Mouse (Mus musculus): ENCODE measurements around the gene Fzd4. TPM values are rescaled to one million over a fixed set of nuclear protein-coding genes. Genes with fewer than 3 reads are reported as not detected.

The Fzd4 gene
- polyA plus RNA-seq, 1 experiment, result 2.9 TPM

DNA sequence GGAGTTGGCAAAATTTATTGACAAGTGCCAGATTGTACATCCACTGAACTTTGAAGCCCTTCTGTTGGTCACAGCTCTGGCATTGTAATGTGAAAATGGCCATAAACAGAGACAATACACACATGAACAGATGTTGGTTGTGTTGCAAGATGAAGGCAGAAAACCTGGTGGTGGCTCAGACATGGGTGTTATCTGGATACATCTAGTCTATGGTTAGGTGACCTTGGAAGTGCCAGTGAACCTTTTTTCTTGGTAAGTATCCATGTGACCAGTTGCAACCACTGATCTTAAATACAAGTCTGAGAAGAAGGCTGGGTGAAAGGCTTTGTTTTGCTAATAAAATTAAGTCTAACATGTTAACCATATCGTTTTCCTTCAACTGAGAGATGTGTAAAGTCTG, 34.1 kb upstream of the Fzd4 start:
- Histone ChIP-seq H3K4me3 (ENCODE audit: control insufficient read depth, insufficient read depth, low read length) (no peak overlapping the region), H3K36me3 (ENCODE audit: control insufficient read depth, insufficient read depth, low read length) (no peaks in the 10 kb centered on the region), H3K27ac (ENCODE audit: control insufficient read depth, insufficient read depth, low read length) (no peak overlapping the region), H3K4me1 (replicated peaks; ENCODE audit: control insufficient read depth, insufficient read depth, low read length) (no peaks in the 10 kb centered on the region), H3K27me3 (ENCODE audit: control insufficient read depth, insufficient read depth, low read length) (no peaks in the 10 kb centered on the region)
- 89% methylated on average over 1 of the region's 1 CpGs for WGBS
- TF ChIP-seq POLR2A (IDR thresholded peaks at IDR 0.05; ENCODE audit: control insufficient read depth, extremely low read depth, insufficient read depth, low read length, poor library complexity) (no peak), CTCF (IDR thresholded peaks at IDR 0.05; ENCODE audit: borderline replicate concordance, control insufficient read depth, extremely low read depth, insufficient read depth, low read length, poor library complexity) (no peak)
- DNase-seq, result no peak

DNA sequence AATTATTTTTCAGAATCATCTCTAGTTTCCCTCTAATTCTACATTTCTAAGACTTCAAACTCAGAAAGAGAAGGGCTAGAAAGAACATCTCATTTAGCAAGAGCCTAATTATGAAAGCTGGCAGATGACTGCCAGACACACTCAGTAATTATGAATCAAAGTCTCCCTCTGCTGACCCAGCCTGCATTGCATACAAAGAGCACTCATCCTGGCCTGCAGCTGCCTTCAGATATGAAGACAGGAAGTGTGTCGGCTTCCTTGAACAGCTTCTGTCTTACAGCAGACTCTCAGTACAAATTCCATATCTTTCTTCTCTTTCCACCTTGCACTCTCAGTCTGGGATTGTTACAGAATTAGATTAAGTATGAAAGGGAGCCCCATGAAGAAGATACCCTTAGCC, 33.2 kb upstream of the Fzd4 start:
- 9% methylated on average over 1 of the region's 1 CpGs for WGBS
- no peak overlapping the region for H3K27ac ChIP-seq (ENCODE audit: control insufficient read depth, insufficient read depth, low read length)
- DNase-seq, result peak; percentile 8
- no peaks in the 10 kb centered on the region for H3K27me3 ChIP-seq (ENCODE audit: control insufficient read depth, insufficient read depth, low read length)
- H3K36me3 ChIP-seq (ENCODE audit: control insufficient read depth, insufficient read depth, low read length), result no peaks in the 10 kb centered on the region
- no peak overlapping the region for H3K4me3 ChIP-seq (ENCODE audit: control insufficient read depth, insufficient read depth, low read length)
- TF ChIP-seq CTCF (IDR thresholded peaks at IDR 0.05; ENCODE audit: borderline replicate concordance, control insufficient read depth, extremely low read depth, insufficient read depth, low read length, poor library complexity) (no peak), POLR2A (IDR thresholded peaks at IDR 0.05; ENCODE audit: control insufficient read depth, extremely low read depth, insufficient read depth, low read length, poor library complexity) (no peak)
- H3K4me1 ChIP-seq (replicated peaks; ENCODE audit: control insufficient read depth, insufficient read depth, low read length), result no peaks in the 10 kb centered on the region

DNA sequence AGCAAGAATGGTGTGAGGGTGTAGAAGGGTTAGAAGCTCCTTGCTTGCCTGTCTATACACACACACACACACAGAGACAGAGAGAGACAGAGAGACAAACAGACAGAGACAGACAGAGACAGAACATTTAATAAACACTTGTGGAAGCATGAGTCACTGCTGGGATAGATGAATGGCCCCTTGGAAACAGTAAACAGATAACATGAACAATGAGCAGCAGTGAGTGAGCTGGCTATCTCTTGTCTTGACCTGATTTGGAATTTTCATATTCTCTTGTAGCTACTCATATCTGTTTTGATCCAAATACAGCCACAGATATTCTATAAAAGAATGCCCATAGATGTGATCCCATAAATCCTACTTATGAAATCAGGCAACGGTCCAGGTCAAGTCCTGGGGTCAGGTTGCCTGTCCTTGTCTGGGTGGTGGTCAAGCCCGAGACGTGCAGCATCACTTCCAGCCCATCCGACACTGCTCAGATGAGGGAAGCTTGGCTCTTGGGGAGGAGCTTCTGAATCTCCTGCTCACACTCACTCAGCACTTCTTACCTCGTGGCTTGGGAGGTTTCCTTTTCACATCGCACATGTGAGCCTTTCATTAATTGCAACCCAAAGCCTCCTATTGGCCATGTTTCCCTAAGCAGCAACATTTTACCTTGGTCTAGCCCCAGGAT, 32.4 kb upstream of the Fzd4 start:
- Histone ChIP-seq H3K4me3 (ENCODE audit: control insufficient read depth, insufficient read depth, low read length) (no peak overlapping the region), H3K27me3 (ENCODE audit: control insufficient read depth, insufficient read depth, low read length) (no peaks in the 10 kb centered on the region), H3K36me3 (ENCODE audit: control insufficient read depth, insufficient read depth, low read length) (no peaks in the 10 kb centered on the region), H3K27ac (ENCODE audit: control insufficient read depth, insufficient read depth, low read length) (no peak overlapping the region), H3K4me1 (replicated peaks; ENCODE audit: control insufficient read depth, insufficient read depth, low read length) (no peaks in the 10 kb centered on the region)
- no peak for DNase-seq
- 65% methylated on average over 6 of the region's 6 CpGs for WGBS
- TF ChIP-seq CTCF (IDR thresholded peaks at IDR 0.05; ENCODE audit: borderline replicate concordance, control insufficient read depth, extremely low read depth, insufficient read depth, low read length, poor library complexity), result no peak
- TF ChIP-seq POLR2A (IDR thresholded peaks at IDR 0.05; ENCODE audit: control insufficient read depth, extremely low read depth, insufficient read depth, low read length, poor library complexity), result no peak

DNA sequence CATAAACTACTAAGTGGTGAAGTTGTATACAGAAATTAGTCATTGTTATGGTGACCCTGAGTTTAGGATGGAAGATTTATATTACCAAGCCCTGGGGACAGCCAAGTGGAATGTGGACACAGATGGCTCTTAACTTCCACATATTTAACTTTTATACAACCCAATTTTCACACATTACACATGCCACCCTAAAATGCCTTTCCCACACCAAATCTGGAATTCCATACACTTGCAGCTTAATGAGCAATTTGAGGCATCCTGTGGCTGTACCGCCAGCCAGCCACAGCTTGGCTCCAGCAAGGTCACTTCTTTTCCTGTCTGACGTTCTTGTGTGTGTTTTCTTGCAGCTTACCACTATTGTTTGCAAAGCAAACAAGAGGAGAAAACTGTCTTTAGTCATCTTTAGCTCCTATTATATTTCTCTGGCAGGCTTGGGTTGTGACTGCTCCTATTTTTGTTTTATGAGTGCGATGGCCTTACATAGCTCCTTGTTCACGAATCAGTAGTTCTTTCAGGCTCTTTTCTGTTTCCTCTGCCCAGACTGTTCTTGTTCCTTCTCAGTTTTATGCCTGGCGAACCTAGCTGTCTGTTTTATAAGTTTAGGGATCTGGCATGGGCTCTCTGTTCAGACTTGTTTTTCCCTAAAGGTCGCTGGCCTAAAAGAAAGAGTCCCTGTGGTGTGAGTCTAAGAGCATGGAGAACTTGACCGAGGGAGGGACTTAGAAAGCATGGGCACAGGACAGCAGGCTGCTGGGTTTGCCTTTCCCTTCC, 23.0 kb upstream of the Fzd4 start:
- Histone ChIP-seq H3K4me1 (replicated peaks; ENCODE audit: control insufficient read depth, insufficient read depth, low read length) (no peaks in the 10 kb centered on the region), H3K27ac (ENCODE audit: control insufficient read depth, insufficient read depth, low read length) (no peak overlapping the region), H3K36me3 (ENCODE audit: control insufficient read depth, insufficient read depth, low read length) (no peaks in the 10 kb centered on the region), H3K4me3 (ENCODE audit: control insufficient read depth, insufficient read depth, low read length) (no peak overlapping the region), H3K27me3 (ENCODE audit: control insufficient read depth, insufficient read depth, low read length) (no peaks in the 10 kb centered on the region)
- WGBS, result 71% methylated on average over 7 of the region's 7 CpGs
- no peak for DNase-seq
- TF ChIP-seq CTCF (IDR thresholded peaks at IDR 0.05; ENCODE audit: borderline replicate concordance, control insufficient read depth, extremely low read depth, insufficient read depth, low read length, poor library complexity) (no peak), POLR2A (IDR thresholded peaks at IDR 0.05; ENCODE audit: control insufficient read depth, extremely low read depth, insufficient read depth, low read length, poor library complexity) (no peak)

DNA sequence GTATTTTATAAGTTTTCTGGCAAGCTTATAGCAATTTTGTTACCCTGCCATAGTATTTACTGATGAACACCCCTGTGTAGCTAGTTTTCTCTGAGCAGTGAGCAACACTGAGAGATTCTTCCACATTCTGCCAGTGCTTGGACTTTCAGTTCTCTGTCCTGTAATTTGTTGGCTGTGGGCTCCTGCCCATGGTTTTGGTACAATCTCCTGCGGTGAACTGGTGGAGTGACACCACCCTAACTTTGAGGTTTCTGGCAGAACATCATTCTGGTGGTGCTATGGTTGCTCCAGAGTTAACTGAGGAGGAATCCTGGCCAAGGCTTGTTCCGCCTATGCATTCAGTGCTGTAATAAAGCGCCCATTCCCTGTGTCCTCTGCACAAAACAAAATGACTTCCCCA, 21.3 kb upstream of the Fzd4 start:
- no peak overlapping the region for H3K4me3 ChIP-seq (ENCODE audit: control insufficient read depth, insufficient read depth, low read length)
- TF ChIP-seq CTCF (IDR thresholded peaks at IDR 0.05; ENCODE audit: borderline replicate concordance, control insufficient read depth, extremely low read depth, insufficient read depth, low read length, poor library complexity), result no peak
- TF ChIP-seq POLR2A (IDR thresholded peaks at IDR 0.05; ENCODE audit: control insufficient read depth, extremely low read depth, insufficient read depth, low read length, poor library complexity), result no peak
- WGBS, result 93% methylated on average over 3 of the region's 3 CpGs

DNA sequence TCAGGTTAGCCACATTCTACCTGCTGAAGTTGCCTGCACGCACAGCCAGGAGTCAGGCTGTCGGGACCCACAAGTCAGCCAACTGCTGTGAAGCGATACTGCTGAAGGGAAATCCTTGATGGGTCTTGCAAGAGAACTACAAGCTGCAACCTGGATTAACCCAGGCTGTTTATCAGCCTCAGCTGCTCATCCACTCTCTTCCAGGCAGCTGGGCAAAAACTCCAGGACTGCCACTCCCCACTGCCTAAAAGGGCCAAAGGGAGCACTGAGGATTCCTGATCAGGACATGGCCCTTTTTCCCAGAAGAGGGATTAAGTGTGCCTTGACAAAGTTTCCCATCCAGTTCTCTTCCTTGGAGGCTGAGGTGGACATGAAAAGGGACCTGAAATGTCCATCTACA, 15.2 kb upstream of the Fzd4 start:
- TF ChIP-seq CTCF (IDR thresholded peaks at IDR 0.05; ENCODE audit: borderline replicate concordance, control insufficient read depth, extremely low read depth, insufficient read depth, low read length, poor library complexity), result no peak
- TF ChIP-seq POLR2A (IDR thresholded peaks at IDR 0.05; ENCODE audit: control insufficient read depth, extremely low read depth, insufficient read depth, low read length, poor library complexity), result no peak
- no peaks in the 10 kb centered on the region for H3K4me1 ChIP-seq (replicated peaks; ENCODE audit: control insufficient read depth, insufficient read depth, low read length)
- DNase-seq, result no peak
- H3K36me3 ChIP-seq (ENCODE audit: control insufficient read depth, insufficient read depth, low read length), result no peaks in the 10 kb centered on the region
- H3K27me3 ChIP-seq (ENCODE audit: control insufficient read depth, insufficient read depth, low read length), result no peaks in the 10 kb centered on the region
- H3K4me3 ChIP-seq (ENCODE audit: control insufficient read depth, insufficient read depth, low read length), result no peak overlapping the region
- WGBS, result 94% methylated on average over 3 of the region's 3 CpGs
- no peak overlapping the region for H3K27ac ChIP-seq (ENCODE audit: control insufficient read depth, insufficient read depth, low read length)

More for the DNA sequence above, 21.3 kb upstream of the Fzd4 start:
- Histone ChIP-seq H3K27me3 (ENCODE audit: control insufficient read depth, insufficient read depth, low read length) (no peaks in the 10 kb centered on the region), H3K27ac (ENCODE audit: control insufficient read depth, insufficient read depth, low read length) (no peak overlapping the region), H3K36me3 (ENCODE audit: control insufficient read depth, insufficient read depth, low read length) (no peaks in the 10 kb centered on the region), H3K4me1 (replicated peaks; ENCODE audit: control insufficient read depth, insufficient read depth, low read length) (no peaks in the 10 kb centered on the region)
- DNase-seq, result no peak

Data from thymus, adult 2 months (tissue).